Mouse (Mus musculus) myocyte (in vitro differentiated cells): ENCODE results near the gene Naxe.

Experiments used
- CEBPB ChIP-seq: IDR thresholded peaks from 2 replicates; pipeline ENCODE4 v1.6.1; 2011; ENCODE audit warnings: mild to moderate bottlenecking, moderate library complexity; ENCODE audit not compliant: poor library complexity, insufficient read depth, severe bottlenecking
- E2F4 ChIP-seq: IDR thresholded peaks from one replicate; pipeline ENCODE4 v1.6.1; 2011; ENCODE audit warnings: mild to moderate bottlenecking, control low read depth, moderate library complexity; ENCODE audit not compliant: insufficient read depth
- MAX ChIP-seq: IDR thresholded peaks from one replicate; pipeline ENCODE4 v1.6.1; 2011; ENCODE audit warnings: low read depth, mild to moderate bottlenecking, control low read depth
- MYOD1 ChIP-seq, 3 experiments: IDR thresholded peaks; one replicate each; pipeline ENCODE4 v1.6.1; 2011; ENCODE audit warnings: control low read depth in 2 of 3, low read depth in 2 of 3, mild to moderate bottlenecking in 2 of 3, moderate library complexity in 1 of 3; ENCODE audit not compliant: insufficient read length in 2 of 3, control insufficient read depth in 1 of 3
- MYOG ChIP-seq, 3 experiments: IDR thresholded peaks; one replicate each; pipeline ENCODE4 v1.6.1; 2011; ENCODE audit warnings: control low read depth in 2 of 3, low read depth in 2 of 3, mild to moderate bottlenecking in 2 of 3; ENCODE audit not compliant: insufficient read length in 2 of 3, control insufficient read depth in 1 of 3, insufficient read depth in 1 of 3
- POLR2A ChIP-seq: IDR thresholded peaks from one replicate; pipeline ENCODE4 v1.6.1; 2011; ENCODE audit warnings: low read depth, mild to moderate bottlenecking, control low read depth, moderate library complexity; ENCODE audit not compliant: insufficient read length
- POLR2AphosphoS2 ChIP-seq: IDR thresholded peaks from one replicate; pipeline ENCODE4 v1.6.1; 2011; ENCODE audit warnings: low read depth, control low read depth; ENCODE audit not compliant: insufficient read length
- REST ChIP-seq: IDR thresholded peaks from one replicate; pipeline ENCODE4 v1.6.1; 2011; ENCODE audit warnings: mild to moderate bottlenecking, control low read depth, moderate library complexity; ENCODE audit not compliant: insufficient read depth, insufficient read length
- SRF ChIP-seq: IDR thresholded peaks from one replicate; pipeline ENCODE4 v1.6.1; 2011; ENCODE audit warnings: low read depth; ENCODE audit not compliant: control insufficient read depth, insufficient read length
- TCF12 ChIP-seq: IDR thresholded peaks from one replicate; pipeline ENCODE4 v1.6.1; 2011; ENCODE audit warnings: mild to moderate bottlenecking, control low read depth; ENCODE audit not compliant: poor library complexity, insufficient read depth, severe bottlenecking
- USF1 ChIP-seq: IDR thresholded peaks from one replicate; pipeline ENCODE4 v1.6.1; 2011; ENCODE audit warnings: low read depth, mild to moderate bottlenecking, control low read depth, moderate library complexity

- no peak for TF ChIP-seq USF1
- no peak for TF ChIP-seq TCF12
- TF ChIP-seq E2F4: no peak
- no peak for TF ChIP-seq CEBPB
- no peak for TF ChIP-seq MAX
- no peak for TF ChIP-seq POLR2A
- TF ChIP-seq SRF: no peak
- TF ChIP-seq MYOD1 (IDR thresholded peaks at IDR 0.05; ENCODE audit: control insufficient read depth in 1 of 3, insufficient read length in 2 of 3, low read depth in 2 of 3): no peak
- TF ChIP-seq MYOG (IDR thresholded peaks at IDR 0.05; ENCODE audit: control insufficient read depth in 1 of 3, insufficient read depth in 1 of 3, insufficient read length in 2 of 3, low read depth in 2 of 3): no peak
- no peak for TF ChIP-seq POLR2AphosphoS2
- TF ChIP-seq REST: no peak
Observed at GRCm38 (mm10) chr3:88035561-88036293, 22.6 kb downstream of the Naxe start.
